Mouse (Mus musculus) olfactory bulb, adult 2 months (tissue): ENCODE results near the gene Nxpe4. TPM values are rescaled to one million over a fixed set of nuclear protein-coding genes. Genes with fewer than 3 reads are reported as not detected.
A peak's percentile ranks its signal among the peaks of the same experiment; 100 is the strongest.
"Not testable (repeated sequence)": the region's sequence is repeated elsewhere in the genome, so short reads cannot be mapped to it uniquely, and the experiment has no call there.

Source experiments
- H3K27ac ChIP-seq: fragments of 200-500 bp; 2 replicates; pipeline ENCODE4 v1.5.1; 2012; ENCODE audit warnings: low read depth, low read length; ENCODE audit not compliant: insufficient read depth
- H3K4me1 ChIP-seq: fragments of 200-500 bp; 2 replicates; pipeline ENCODE4 v1.6.1; 2012; ENCODE audit warnings: low read length; ENCODE audit not compliant: control insufficient read depth, insufficient read depth
- H3K4me3 ChIP-seq: fragments of 200-500 bp; 2 replicates; pipeline ENCODE4 v1.5.1; 2012; ENCODE audit warnings: mild to moderate bottlenecking, low read depth, low read length, moderate library complexity; ENCODE audit not compliant: insufficient read depth
- CTCF ChIP-seq: fragments of 200-500 bp; IDR thresholded peaks from 2 replicates; pipeline ENCODE4 v1.5.1; 2012; ENCODE audit warnings: low read depth, mild to moderate bottlenecking, low read length, moderate library complexity; ENCODE audit not compliant: insufficient read depth
- POLR2A ChIP-seq: fragments of 200-500 bp; IDR thresholded peaks from 2 replicates; pipeline ENCODE4 v1.6.1; 2012; ENCODE audit warnings: mild to moderate bottlenecking, low read depth, low read length, moderate library complexity; ENCODE audit not compliant: insufficient read depth
- WGBS: fragments of 180-500 bp; shearing (Covaris S2); methylation state at CpG from one replicate; pipeline ENCODE4 v1.1.7; 2018; 5-methylcytosine and 5-hydroxymethylcytosine counted together
- polyA plus RNA-seq: library from polyadenylated mRNA; stranded (reverse); fragments of >200 nt; gene quantifications from 2 replicates; pipeline ENCODE4 v1.2.4, GENCODE M21; 2012; ENCODE audit warnings: low replicate concordance; ENCODE audit not compliant: missing spikeins, insufficient read depth, insufficient read length

Gene Nxpe4
- polyA plus RNA-seq, result not detected in 2 replicates

GRCm38 (mm10) chr9:48161505-48162192 lies at the start of gene Nxpe4:
TSS of gene Nxpe4 (plus strand) at chr9:48162023.
- WGBS, result 30% methylated on average over 12 of the region's 12 CpGs
- H3K27ac ChIP-seq, result no peak within 1 kb of the TSS
- TF ChIP-seq CTCF, result no peak
- TF ChIP-seq POLR2A, result no peak

GRCm38 (mm10) chr9:48126815-48127214 lies 35.0 kb upstream of the Nxpe4 start:
- no peak overlapping the region for H3K27ac ChIP-seq
- H3K4me3 ChIP-seq, result no peak overlapping the region
- TF ChIP-seq POLR2A (no peak), CTCF (no peak)
- H3K4me1 ChIP-seq, result no peaks in the 10 kb centered on the region
- 44% methylated on average over 3 of the region's 3 CpGs for WGBS

More at GRCm38 (mm10) chr9:48161505-48162192, at the start of gene Nxpe4:
- H3K4me3 ChIP-seq, result peak within 1 kb of the TSS; percentile 40
- H3K4me1 ChIP-seq, result no peaks in the 10 kb centered on the region

GRCm38 (mm10) chr9:48137507-48137906 lies 24.3 kb upstream of the Nxpe4 start:
- Histone ChIP-seq H3K4me1 (no peaks in the 10 kb centered on the region), H3K27ac (no peak overlapping the region), H3K4me3 (no peak overlapping the region)
- no peak for TF ChIP-seq CTCF
- no peak for TF ChIP-seq POLR2A
- WGBS, result 68% methylated on average over 3 of the region's 3 CpGs

GRCm38 (mm10) chr9:48140485-48141411 lies 21.1 kb upstream of the Nxpe4 start:
- no peak overlapping the region for H3K27ac ChIP-seq
- TF ChIP-seq CTCF (no peak), POLR2A (no peak)
- no peaks in the 10 kb centered on the region for H3K4me1 ChIP-seq
- H3K4me3 ChIP-seq, result no peak overlapping the region
- WGBS, result 69% methylated on average over 8 of the region's 8 CpGs

- Histone ChIP-seq H3K4me3 (no peak overlapping the region), H3K27ac (no peak overlapping the region), H3K4me1 (no peaks in the 10 kb centered on the region)
- TF ChIP-seq CTCF, result no peak
- 88% methylated on average over 6 of the region's 6 CpGs for WGBS
Observed at GRCm38 (mm10) chr9:48142646-48143045, 19.2 kb upstream of the Nxpe4 start.

GRCm38 (mm10) chr9:48146761-48147160 lies 15.1 kb upstream of the Nxpe4 start:
- TF ChIP-seq POLR2A (no peak), CTCF (no peak)
- Histone ChIP-seq H3K4me1 (no peaks in the 10 kb centered on the region), H3K27ac (no peak overlapping the region), H3K4me3 (no peak overlapping the region)
- 84% methylated on average over 3 of the region's 3 CpGs for WGBS

- WGBS, result 81% methylated on average over 6 of the region's 6 CpGs
- not testable (repeated sequence) for H3K27ac ChIP-seq, H3K4me3 ChIP-seq
Observed at GRCm38 (mm10) chr9:48166531-48166930, 4.7 kb downstream of the Nxpe4 start.

GRCm38 (mm10) chr9:48176764-48177163 lies 14.9 kb downstream of the Nxpe4 start:
- Histone ChIP-seq H3K27ac (no peak overlapping the region), H3K4me1 (peaks cover 2% of the 10 kb centered on the region; the same call in 1 of the 2 replicates), H3K4me3 (no peak overlapping the region)
- 92% methylated on average over 1 of the region's 1 CpGs for WGBS
- no peak for TF ChIP-seq CTCF

More at GRCm38 (mm10) chr9:48166531-48166930, 4.7 kb downstream of the Nxpe4 start:
- H3K4me1 ChIP-seq, result not testable (repeated sequence)

- no peak overlapping the region for H3K27ac ChIP-seq
- H3K4me3 ChIP-seq, result no peak overlapping the region
- WGBS, result 72% methylated on average over 7 of the region's 7 CpGs
- peaks cover 14% of the 10 kb centered on the region for H3K4me1 ChIP-seq
- TF ChIP-seq POLR2A, result no peak
- no peak for TF ChIP-seq CTCF
Observed at GRCm38 (mm10) chr9:48181300-48181699, 19.5 kb downstream of the Nxpe4 start.
